Mouse (Mus musculus): ENCODE measurements at regions not wholly inside any gene's neighbourhood (a gene's known extent, or its start where the extent isn't known, plus 50 kb on each side); places are given as distances from the start of the nearest gene placed in this dataset.
A peak's percentile ranks its signal among the peaks of the same experiment; 100 is the strongest.
"Not testable (repeated sequence)": the region's sequence is repeated elsewhere in the genome, so short reads cannot be mapped to it uniquely, and the experiment has no call there.

DNA sequence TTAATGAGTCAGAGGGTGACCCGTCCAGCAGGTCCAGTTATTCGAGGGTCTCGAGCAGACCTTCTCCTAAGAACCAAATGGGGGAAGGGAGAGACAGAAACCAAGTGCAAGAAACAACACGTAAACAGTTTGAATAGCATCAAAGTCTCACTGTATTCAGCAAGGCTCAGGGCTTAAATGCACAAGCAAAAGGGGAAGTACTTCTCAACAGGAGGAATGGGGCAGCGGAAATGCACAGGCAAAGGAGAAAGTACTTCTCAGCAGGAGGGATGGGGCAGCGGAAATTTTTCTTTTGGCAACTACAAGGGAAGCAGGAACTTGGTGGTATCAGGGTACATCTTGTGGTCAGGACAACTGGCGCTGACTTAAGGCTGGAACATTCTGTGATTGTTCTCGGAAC is 330.6 kb downstream of the 9430069I07Rik start:
- not testable (repeated sequence) for DNase-seq (ENCODE audit: low spot score); H3K9me3 ChIP-seq (ENCODE audit: control insufficient read depth, low read length); H3K9ac ChIP-seq (ENCODE audit: low read depth, low read length); H3K4me1 ChIP-seq (ENCODE audit: control insufficient read depth, insufficient read depth, low read length); ATAC-seq (ENCODE audit: low read depth); H3K27ac ChIP-seq (replicated peaks; ENCODE audit: low read depth, low read length); H3K4me3 ChIP-seq (ENCODE audit: low read depth, low read length); H3K4me2 ChIP-seq (ENCODE audit: low read depth, low read length); H3K27me3 ChIP-seq (replicated peaks; ENCODE audit: control insufficient read depth, insufficient read depth, low read length); H3K36me3 ChIP-seq (ENCODE audit: control insufficient read depth, insufficient read depth, low read length)
- 80% methylated on average over 8 of the region's 8 CpGs for WGBS

DNA sequence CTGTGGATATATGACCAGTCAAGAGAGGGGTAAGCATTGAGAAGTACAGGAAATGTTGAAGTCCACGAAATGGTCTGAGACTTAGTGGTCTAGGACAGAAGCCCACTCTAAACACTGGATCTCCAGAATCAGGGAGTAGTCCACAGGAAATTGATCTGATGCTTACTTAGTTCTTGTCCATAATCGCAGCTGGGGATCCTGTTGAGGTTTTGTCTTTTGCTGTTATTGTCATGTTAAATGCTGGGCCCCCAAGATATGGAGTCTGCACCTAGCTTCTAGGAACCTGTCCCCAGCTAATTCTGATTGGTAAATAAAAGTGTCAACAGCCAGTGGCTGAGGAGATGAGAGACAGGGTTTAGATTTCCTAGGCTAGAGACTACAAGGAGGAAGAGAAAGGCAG is 332.3 kb downstream of the 9430069I07Rik start:
- H3K27me3 ChIP-seq (replicated peaks; ENCODE audit: control insufficient read depth, insufficient read depth, low read length): no peaks in the 10 kb centered on the region
- H3K4me2 ChIP-seq (ENCODE audit: low read depth, low read length): no peak overlapping the region
- no peak overlapping the region for H3K9ac ChIP-seq (ENCODE audit: low read depth, low read length)
- no peaks in the 10 kb centered on the region for H3K36me3 ChIP-seq (ENCODE audit: control insufficient read depth, insufficient read depth, low read length)
- no peak overlapping the region for H3K27ac ChIP-seq (replicated peaks; ENCODE audit: low read depth, low read length)
- 94% methylated on average over 2 of the region's 2 CpGs for WGBS
- ATAC-seq (ENCODE audit: low read depth) (no peak), DNase-seq (ENCODE audit: low spot score) (no peak)
- 0 out of 2 replicates have a peak, but pooled peaks cover 3% of the 10 kb centered on the region for H3K4me1 ChIP-seq (ENCODE audit: control insufficient read depth, insufficient read depth, low read length)
- no peaks in the 10 kb centered on the region for H3K9me3 ChIP-seq (ENCODE audit: control insufficient read depth, low read length)
- H3K4me3 ChIP-seq (ENCODE audit: low read depth, low read length): no peak overlapping the region

DNA sequence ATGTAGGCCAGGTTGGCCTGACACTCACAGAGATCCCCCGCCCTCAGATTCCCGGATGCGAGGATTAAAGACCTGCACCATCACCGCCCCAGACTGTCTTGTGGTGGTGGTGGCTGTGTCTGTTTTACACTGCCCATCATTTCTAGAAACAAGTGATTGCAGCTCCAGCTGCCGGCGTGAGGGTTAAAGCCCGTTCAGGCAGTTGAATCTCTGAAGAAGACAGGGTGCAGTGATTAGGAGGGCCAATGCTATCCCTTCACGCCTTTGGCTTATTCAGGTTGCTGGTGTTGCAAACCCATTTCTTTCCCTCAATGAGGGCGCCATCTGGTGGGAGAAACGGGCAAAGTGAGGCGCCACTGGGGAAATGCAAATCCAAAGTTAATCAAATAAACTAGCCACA is 335.8 kb downstream of the 9430069I07Rik start:
- Histone ChIP-seq H3K27me3 (replicated peaks; ENCODE audit: control insufficient read depth, insufficient read depth, low read length) (no peaks in the 10 kb centered on the region), H3K36me3 (ENCODE audit: control insufficient read depth, insufficient read depth, low read length) (no peaks in the 10 kb centered on the region), H3K9ac (ENCODE audit: low read depth, low read length) (no peak overlapping the region), H3K4me1 (ENCODE audit: control insufficient read depth, insufficient read depth, low read length) (0 out of 2 replicates have a peak, but pooled peaks cover 3% of the 10 kb centered on the region), H3K27ac (replicated peaks; ENCODE audit: low read depth, low read length) (no peak overlapping the region), H3K4me3 (ENCODE audit: low read depth, low read length) (no peak overlapping the region), H3K9me3 (ENCODE audit: control insufficient read depth, low read length) (no peaks in the 10 kb centered on the region), H3K4me2 (ENCODE audit: low read depth, low read length) (no peak overlapping the region)
- WGBS: 26% methylated on average over 11 of the region's 11 CpGs
- ATAC-seq (ENCODE audit: low read depth): peak; percentile 41; the same call in 1 of the 2 replicates
- DNase-seq (ENCODE audit: low spot score): peak; percentile 54

DNA sequence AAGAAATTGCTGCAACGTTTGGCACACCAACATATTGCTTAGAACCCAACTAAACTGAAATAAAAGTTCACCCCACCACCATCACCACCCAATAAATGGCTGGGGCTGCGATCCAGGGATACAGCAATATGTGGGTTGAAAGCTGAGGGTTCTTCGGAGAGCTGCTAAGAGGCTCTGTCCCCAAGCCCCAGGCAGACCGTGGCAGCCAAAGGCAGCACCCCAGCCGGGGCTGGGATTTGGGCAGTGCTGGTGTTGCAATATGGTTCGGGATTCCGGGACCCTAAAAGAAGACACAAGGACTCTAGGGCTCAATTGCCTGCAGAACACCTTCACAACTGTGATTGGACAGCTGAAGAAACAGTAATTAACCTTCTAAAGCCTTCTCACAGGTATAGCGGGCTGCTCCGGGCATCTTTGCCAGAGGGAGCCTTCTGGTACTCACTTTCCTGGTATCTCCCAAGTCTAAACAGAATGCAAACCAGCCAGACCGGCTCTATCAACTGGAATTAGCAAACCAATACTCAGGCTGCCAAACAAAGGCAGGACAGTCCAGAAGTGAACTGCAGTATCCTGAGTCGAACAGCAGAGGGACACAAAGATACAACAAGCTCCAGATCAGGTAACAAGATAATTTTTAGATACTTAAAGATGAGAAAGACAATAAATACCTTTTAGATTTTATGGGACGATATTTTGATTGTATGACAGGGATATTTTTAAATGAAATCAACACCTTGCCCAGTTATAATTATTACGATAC is 341.1 kb downstream of the 9430069I07Rik start:
- H3K4me2 ChIP-seq (ENCODE audit: low read depth, low read length): no peak overlapping the region
- H3K27ac ChIP-seq (replicated peaks; ENCODE audit: low read depth, low read length): no peak overlapping the region
- no peaks in the 10 kb centered on the region for H3K4me1 ChIP-seq (ENCODE audit: control insufficient read depth, insufficient read depth, low read length)
- H3K9ac ChIP-seq (ENCODE audit: low read depth, low read length): no peak overlapping the region
- WGBS: 41% methylated on average over 13 of the region's 13 CpGs
- H3K36me3 ChIP-seq (ENCODE audit: control insufficient read depth, insufficient read depth, low read length): no peaks in the 10 kb centered on the region
- H3K9me3 ChIP-seq (ENCODE audit: control insufficient read depth, low read length): no peaks in the 10 kb centered on the region
- DNase-seq (ENCODE audit: low spot score) (peak; percentile 70), ATAC-seq (ENCODE audit: low read depth) (peak; percentile 57; the same call in 1 of the 2 replicates)
- no peak overlapping the region for H3K4me3 ChIP-seq (ENCODE audit: low read depth, low read length)
- H3K27me3 ChIP-seq (replicated peaks; ENCODE audit: control insufficient read depth, insufficient read depth, low read length): no peaks in the 10 kb centered on the region

DNA sequence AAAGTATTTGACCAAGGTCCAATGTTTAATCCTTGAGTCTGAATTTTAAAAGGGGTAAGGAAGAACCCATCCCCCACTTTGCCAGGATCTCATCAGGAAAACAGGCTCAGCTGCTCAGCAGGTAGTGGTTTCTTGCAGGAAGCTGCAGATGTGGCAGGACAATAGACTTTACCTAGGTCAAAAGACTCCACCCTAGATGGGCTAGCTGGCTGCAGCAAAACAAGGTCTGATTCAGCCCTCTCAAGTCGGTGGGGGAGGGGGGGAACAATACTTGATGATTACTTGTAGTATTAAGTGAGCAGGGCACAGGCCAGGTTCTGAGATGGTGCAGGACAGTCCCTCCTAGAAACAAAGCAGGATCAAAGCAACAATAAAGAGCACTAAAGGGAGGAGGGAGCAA is 349.1 kb downstream of the 9430069I07Rik start:
- no peaks in the 10 kb centered on the region for H3K36me3 ChIP-seq (ENCODE audit: control insufficient read depth, insufficient read depth, low read length)
- no peaks in the 10 kb centered on the region for H3K27me3 ChIP-seq (replicated peaks; ENCODE audit: control insufficient read depth, insufficient read depth, low read length)
- H3K4me1 ChIP-seq (ENCODE audit: control insufficient read depth, insufficient read depth, low read length): no peaks in the 10 kb centered on the region
- H3K4me3 ChIP-seq (ENCODE audit: low read depth, low read length): no peak overlapping the region
- no peak overlapping the region for H3K9ac ChIP-seq (ENCODE audit: low read depth, low read length)
- H3K9me3 ChIP-seq (ENCODE audit: control insufficient read depth, low read length): no peaks in the 10 kb centered on the region; the same call in 1 of the 2 replicates
- no peak for DNase-seq (ENCODE audit: low spot score)
- H3K4me2 ChIP-seq (ENCODE audit: low read depth, low read length): no peak overlapping the region
- no peak overlapping the region for H3K27ac ChIP-seq (replicated peaks; ENCODE audit: low read depth, low read length)
- 48% methylated on average over 1 of the region's 1 CpGs for WGBS
- no peak for ATAC-seq (ENCODE audit: low read depth)

DNA sequence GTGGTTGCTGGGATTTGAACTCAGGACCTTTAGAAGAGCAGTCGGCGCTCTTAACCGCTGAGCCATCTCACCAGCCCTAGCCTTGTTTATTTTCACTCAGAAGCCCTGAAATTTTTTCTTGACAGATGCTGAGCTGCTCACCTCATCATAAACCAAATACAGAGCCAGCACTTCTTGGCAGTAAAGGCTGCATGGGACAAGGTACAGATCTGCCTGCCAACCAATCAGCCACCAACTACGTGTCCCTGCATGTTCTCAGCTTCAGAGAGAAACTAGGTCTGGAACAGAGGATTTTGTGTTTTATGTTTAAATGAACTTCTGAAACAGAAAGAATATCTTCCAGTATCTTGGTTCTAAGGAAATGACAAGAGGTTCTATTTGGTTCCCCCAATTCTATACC is 365.3 kb downstream of the 9430069I07Rik start:
- DNase-seq (ENCODE audit: low spot score): no peak
- Histone ChIP-seq H3K4me3 (ENCODE audit: low read depth, low read length) (no peak overlapping the region), H3K4me2 (ENCODE audit: low read depth, low read length) (no peak overlapping the region), H3K9ac (ENCODE audit: low read depth, low read length) (no peak overlapping the region), H3K27me3 (replicated peaks; ENCODE audit: control insufficient read depth, insufficient read depth, low read length) (no peaks in the 10 kb centered on the region), H3K4me1 (ENCODE audit: control insufficient read depth, insufficient read depth, low read length) (no peaks in the 10 kb centered on the region), H3K9me3 (ENCODE audit: control insufficient read depth, low read length) (no peaks in the 10 kb centered on the region), H3K36me3 (ENCODE audit: control insufficient read depth, insufficient read depth, low read length) (no peaks in the 10 kb centered on the region), H3K27ac (replicated peaks; ENCODE audit: low read depth, low read length) (no peak overlapping the region)
- no peak for ATAC-seq (ENCODE audit: low read depth)
- 88% methylated on average over 4 of the region's 4 CpGs for WGBS

DNA sequence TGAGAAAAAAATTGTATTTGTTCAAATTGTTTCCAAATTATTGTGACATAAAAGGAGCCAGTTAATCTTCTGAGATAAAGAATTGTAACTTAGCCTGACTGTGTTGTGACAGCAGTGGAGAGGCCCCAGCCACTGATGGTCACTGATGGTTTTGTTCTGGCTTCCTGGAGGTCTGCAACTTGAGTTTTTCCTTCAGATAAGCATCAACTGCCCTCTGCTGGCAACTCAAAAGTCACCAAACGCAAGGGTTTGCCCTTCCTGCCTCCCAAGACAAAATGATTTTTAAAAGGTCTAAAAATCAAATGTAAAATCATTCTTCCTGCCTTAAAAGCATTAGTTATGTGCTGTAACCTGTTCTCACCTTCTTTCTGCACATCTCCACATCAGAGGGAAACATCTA is 382.6 kb downstream of the 9430069I07Rik start:
- Histone ChIP-seq H3K4me2 (ENCODE audit: low read depth, low read length) (no peak overlapping the region), H3K27ac (replicated peaks; ENCODE audit: low read depth, low read length) (no peak overlapping the region), H3K9ac (ENCODE audit: low read depth, low read length) (no peak overlapping the region), H3K4me1 (ENCODE audit: control insufficient read depth, insufficient read depth, low read length) (no peaks in the 10 kb centered on the region), H3K4me3 (ENCODE audit: low read depth, low read length) (no peak overlapping the region), H3K27me3 (replicated peaks; ENCODE audit: control insufficient read depth, insufficient read depth, low read length) (no peaks in the 10 kb centered on the region), H3K36me3 (ENCODE audit: control insufficient read depth, insufficient read depth, low read length) (no peaks in the 10 kb centered on the region), H3K9me3 (ENCODE audit: control insufficient read depth, low read length) (0 out of 2 replicates have a peak, but pooled peaks cover 4% of the 10 kb centered on the region)
- ATAC-seq (ENCODE audit: low read depth) (no peak), DNase-seq (ENCODE audit: low spot score) (peak; percentile 33)
- 7% methylated on average over 1 of the region's 1 CpGs for WGBS

DNA sequence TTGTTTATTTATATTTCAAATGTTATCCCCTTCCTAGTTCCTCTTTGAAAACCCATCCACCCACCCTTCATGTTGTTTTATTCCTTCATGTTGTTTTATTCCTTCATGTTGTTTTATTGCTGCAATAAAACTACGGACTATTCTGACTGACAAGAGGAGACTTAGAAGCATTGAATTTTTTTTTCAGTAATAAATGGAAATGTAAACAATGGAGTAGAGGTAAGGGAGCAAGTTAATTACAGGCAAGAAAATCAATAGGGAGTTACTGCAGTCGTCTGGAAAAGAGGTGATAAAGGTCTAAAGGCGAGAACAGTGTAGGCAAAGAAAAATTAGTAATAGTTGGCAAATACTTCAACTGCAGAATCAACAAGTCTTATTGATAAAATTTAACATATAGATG is 384.2 kb downstream of the 9430069I07Rik start:
- H3K4me2 ChIP-seq (ENCODE audit: low read depth, low read length): no peak overlapping the region

DNA sequence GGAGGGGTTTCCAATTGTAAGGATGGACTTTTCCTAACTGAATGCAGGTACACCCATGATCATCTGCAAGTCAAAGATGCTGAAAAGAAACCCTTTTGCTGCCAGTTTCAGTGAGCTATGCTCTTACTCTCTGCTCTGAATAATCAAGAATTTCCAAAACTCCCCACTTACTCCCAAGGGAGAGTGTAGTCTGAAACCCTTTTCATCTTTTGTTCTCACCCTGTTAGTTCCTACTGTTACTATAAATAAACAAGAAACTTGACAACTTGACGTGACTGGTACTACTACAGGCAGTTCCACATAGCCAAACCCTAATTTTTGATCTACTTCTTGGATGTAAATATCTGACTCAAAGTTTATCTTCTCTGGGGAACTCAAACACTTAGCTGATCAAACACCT is 388.3 kb downstream of the 9430069I07Rik start:
- Histone ChIP-seq H3K4me1 (ENCODE audit: control insufficient read depth, insufficient read depth, low read length) (no peaks in the 10 kb centered on the region), H3K9me3 (ENCODE audit: control insufficient read depth, low read length) (no peaks in the 10 kb centered on the region), H3K27me3 (replicated peaks; ENCODE audit: control insufficient read depth, insufficient read depth, low read length) (no peaks in the 10 kb centered on the region), H3K9ac (ENCODE audit: low read depth, low read length) (no peak overlapping the region), H3K36me3 (ENCODE audit: control insufficient read depth, insufficient read depth, low read length) (no peaks in the 10 kb centered on the region), H3K4me3 (ENCODE audit: low read depth, low read length) (no peak overlapping the region), H3K4me2 (ENCODE audit: low read depth, low read length) (no peak overlapping the region), H3K27ac (replicated peaks; ENCODE audit: low read depth, low read length) (no peak overlapping the region)
- WGBS: 44% methylated on average over 1 of the region's 1 CpGs
- DNase-seq (ENCODE audit: low spot score): no peak
- no peak for ATAC-seq (ENCODE audit: low read depth)

More for the DNA sequence above, 384.2 kb downstream of the 9430069I07Rik start:
- H3K27me3 ChIP-seq (replicated peaks; ENCODE audit: control insufficient read depth, insufficient read depth, low read length): no peaks in the 10 kb centered on the region
- no peak overlapping the region for H3K4me3 ChIP-seq (ENCODE audit: low read depth, low read length)
- H3K9ac ChIP-seq (ENCODE audit: low read depth, low read length): no peak overlapping the region
- ATAC-seq (ENCODE audit: low read depth): no peak
- H3K9me3 ChIP-seq (ENCODE audit: control insufficient read depth, low read length): 0 out of 2 replicates have a peak, but pooled peaks cover 4% of the 10 kb centered on the region
- no peaks in the 10 kb centered on the region for H3K4me1 ChIP-seq (ENCODE audit: control insufficient read depth, insufficient read depth, low read length)
- H3K27ac ChIP-seq (replicated peaks; ENCODE audit: low read depth, low read length): no peak overlapping the region
- no peaks in the 10 kb centered on the region for H3K36me3 ChIP-seq (ENCODE audit: control insufficient read depth, insufficient read depth, low read length)
- WGBS: 80% methylated on average over 3 of the region's 3 CpGs
- DNase-seq (ENCODE audit: low spot score): no peak

Measured in embryonic facial prominence, embryonic 14.5 days (tissue).